Mouse (Mus musculus) brain, embryonic 18.5 days (tissue): ENCODE data around the gene Aicda.
"Not testable (repeated sequence)": the region's sequence is repeated elsewhere in the genome, so short reads cannot be mapped to it uniquely, and the experiment has no call there.

ENCODE experiments used
- DNase-seq: peaks from one replicate; pipeline ENCODE4 v3.0.0-alpha.2; 2012; ENCODE audit warnings: low read depth, low spot score

Aicda gene

DNA sequence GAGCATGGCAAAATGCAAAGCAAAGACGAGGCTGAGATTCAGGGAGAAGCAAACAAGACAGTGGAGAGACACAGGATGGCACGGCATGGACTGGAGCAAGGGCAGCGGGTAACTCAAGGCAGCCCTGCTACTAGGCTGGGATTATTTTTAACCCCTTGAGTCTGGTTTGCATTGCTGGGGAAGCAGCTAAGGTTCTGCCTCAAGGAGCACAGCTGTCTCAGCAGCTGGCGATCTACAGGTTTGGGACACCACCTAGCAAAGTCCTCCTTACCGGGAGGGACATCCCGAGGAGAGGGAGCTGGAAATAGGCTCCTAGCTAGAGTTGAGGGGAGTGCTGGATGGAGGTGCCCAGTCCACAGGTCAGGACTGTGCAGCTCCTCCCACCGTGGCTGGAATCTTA lies 1.7 kb downstream of the Aicda start:
- no peak for DNase-seq

GRCm38 (mm10) chr6:122556959-122557561 lies 3.5 kb downstream of the Aicda start:
- peak; percentile 60 for DNase-seq

GRCm38 (mm10) chr6:122560427-122560826 lies 6.8 kb downstream of the Aicda start:
- DNase-seq = peak; percentile 66

DNA sequence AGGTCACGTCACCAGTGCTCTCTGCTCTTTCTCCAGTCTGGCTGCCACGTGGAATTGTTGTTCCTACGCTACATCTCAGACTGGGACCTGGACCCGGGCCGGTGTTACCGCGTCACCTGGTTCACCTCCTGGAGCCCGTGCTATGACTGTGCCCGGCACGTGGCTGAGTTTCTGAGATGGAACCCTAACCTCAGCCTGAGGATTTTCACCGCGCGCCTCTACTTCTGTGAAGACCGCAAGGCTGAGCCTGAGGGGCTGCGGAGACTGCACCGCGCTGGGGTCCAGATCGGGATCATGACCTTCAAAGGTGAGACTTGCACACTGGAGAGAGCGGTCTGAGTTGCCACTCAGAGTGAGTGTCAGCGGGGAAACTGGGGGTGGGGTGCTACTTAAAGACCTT lies 7.4 kb downstream of the Aicda start:
- DNase-seq = no peak

- peak; percentile 40 for DNase-seq
Measured at GRCm38 (mm10) chr6:122562463-122562862, 8.9 kb downstream of the Aicda start.

DNA sequence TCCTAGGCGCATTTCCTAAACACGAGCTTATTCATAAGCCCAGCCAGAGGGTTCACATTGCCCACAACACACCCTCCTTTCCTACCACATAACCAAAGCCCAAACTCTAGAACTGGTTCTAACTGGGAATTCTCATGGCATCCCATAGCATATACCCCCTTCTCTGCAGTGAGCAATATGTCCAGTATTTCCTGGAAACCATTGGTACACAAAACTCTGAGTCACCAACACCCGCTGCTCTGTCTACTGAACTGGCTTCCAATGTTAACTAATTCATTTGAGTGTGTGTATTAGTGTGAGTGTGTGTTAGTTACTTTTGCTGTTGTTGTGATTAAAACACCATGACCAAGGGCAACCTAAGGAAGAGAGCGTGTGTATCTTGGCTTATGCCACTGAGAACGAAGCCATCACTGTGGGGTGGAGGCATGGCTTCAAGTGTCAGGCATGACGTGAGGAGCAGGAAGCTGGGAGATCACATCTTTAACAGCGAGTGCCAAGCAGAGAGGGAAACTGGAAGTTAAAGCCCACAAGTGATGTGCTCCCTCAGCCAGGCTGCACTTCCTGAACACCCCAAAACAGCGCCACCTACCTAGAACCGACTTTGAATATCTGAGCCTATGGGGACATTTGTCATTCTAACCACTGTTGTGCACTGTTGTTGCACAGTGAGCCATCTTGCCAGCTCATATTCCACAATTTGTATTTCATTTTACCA lies 11.6 kb downstream of the Aicda start:
- no peak for DNase-seq

DNA sequence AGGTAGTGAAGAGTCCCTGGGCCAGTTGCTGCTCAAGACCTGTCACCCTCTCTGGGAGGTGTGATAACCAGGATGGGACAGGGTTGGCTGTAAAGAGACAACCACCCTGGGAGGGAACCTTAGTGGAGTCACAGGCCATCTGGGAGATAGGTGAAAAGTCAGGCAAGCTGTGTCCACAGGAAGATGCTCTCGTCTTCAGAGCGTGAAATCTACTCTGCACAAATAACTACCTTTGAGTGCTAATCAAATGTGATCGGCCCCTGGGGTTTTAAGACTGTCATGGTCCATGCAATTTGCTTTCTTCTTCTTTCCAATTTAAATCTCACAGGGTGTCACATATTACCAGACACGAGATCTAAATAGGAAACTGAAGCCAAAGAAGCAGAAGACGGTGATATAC lies 15.5 kb downstream of the Aicda start:
- DNase-seq = no peak

- DNase-seq = no peak
Measured at GRCm38 (mm10) chr6:122569762-122570161, 16.2 kb downstream of the Aicda start.

DNA sequence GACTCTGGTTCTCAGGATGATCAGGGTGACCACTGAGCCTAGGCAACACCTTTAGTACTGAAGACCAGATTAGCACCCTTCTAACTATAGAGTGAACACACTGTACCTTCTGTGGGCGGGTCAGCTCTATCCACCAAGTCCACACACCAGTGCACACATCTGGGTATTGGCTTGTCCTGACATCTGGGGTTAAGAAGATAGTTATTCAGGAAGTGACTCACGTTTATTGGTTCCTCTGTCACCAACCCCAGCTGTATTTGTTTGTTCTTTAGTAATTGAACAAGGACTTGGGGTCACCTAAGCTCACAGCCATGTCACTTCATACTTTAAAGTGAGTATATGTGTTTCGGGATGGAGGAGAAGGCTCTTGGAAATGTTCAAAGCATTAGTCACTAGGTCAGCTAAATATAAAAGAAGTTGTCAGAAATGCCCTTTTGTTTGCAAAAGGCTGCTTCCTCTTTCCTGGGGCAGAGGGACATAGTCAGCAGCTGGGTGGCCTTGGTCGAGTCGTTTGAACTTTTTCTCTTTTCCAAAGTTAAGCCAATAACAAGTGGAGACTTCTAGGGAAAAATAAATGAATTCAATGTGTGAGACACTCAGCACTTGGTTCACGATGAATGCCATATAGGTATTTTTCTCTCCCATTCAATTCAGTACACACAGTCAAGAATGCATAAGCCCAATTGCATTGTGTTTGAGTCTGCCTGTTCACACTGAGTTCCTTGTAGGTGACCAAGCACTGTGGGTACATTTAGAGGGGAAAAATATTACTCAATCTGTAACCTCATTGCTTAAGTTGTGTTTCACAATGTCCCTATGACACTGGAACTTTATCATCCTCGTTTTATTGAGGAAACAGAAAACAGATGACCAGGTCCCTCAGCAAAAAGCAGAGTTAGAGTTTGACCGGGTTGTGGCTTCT lies 17.4 kb downstream of the Aicda start:
- no peak for DNase-seq

- DNase-seq = no peak
Measured at GRCm38 (mm10) chr6:122571617-122571959, 18.0 kb downstream of the Aicda start.

GRCm38 (mm10) chr6:122575037-122575436 lies 21.4 kb downstream of the Aicda start:
- DNase-seq = not testable (repeated sequence)

GRCm38 (mm10) chr6:122577030-122577429 lies 23.4 kb downstream of the Aicda start:
- DNase-seq = no peak

DNA sequence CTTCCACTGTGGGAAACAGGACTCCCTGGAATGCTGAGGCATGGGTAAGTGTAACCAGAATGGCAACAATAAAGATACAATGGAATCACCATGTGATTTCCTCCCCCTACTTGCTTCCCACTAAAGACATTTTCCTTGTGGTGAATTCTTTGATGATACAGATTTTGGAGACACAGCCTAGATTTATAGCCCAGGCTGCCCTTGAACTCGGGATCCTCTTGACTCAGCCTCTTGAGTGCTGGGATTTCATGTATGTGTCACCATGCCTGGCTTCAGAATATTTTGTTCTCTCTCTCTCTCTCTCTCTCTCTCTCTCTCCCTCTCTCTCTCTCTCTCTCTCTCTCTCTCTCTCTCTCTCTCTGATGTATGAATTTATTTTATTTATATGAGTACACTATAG lies 25.5 kb downstream of the Aicda start:
- no peak for DNase-seq

DNA sequence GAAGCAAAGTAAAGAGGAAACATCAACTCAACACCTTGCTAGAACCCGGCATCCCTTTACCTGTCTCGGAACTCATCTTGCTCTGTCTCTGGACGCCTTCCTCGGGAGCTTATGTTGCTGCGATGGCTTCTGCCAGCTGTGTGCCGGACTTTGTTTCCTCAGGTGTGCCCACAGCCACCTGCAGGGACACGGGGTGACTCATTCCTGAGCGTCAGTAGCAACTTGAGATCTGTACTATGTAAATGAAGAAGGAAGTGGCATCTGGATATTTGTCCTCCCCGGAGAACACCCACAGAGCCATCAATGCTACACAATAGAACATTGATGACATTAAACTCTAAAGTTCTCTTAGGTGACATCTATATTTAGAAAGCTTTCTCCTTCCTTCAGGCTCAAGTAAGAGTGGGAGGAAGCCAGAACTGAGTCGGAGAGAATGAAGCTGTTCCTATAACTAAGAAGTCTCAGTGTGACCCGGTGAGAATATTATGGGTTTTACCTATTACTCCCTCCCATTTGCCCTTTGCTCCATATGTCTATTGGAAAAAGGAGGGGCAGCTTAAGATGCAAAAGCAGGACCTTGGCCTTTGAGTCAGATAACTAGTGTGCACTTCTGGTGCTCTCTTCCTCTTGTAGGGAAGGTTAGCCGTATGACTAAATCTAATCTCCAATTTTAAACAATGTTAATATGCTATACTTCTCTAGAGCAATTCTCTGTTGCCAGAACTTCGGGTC lies 37.6 kb downstream of the Aicda start:
- no peak for DNase-seq

GRCm38 (mm10) chr6:122592905-122593304 lies 39.3 kb downstream of the Aicda start:
- DNase-seq = no peak

- no peak for DNase-seq
Measured at GRCm38 (mm10) chr6:122595637-122596036, 42.0 kb downstream of the Aicda start.

GRCm38 (mm10) chr6:122596608-122597007 lies 43.0 kb downstream of the Aicda start:
- DNase-seq = no peak

GRCm38 (mm10) chr6:122598014-122598413 lies 44.4 kb downstream of the Aicda start:
- DNase-seq = no peak

GRCm38 (mm10) chr6:122598436-122598835 lies 44.8 kb downstream of the Aicda start:
- no peak for DNase-seq

DNA sequence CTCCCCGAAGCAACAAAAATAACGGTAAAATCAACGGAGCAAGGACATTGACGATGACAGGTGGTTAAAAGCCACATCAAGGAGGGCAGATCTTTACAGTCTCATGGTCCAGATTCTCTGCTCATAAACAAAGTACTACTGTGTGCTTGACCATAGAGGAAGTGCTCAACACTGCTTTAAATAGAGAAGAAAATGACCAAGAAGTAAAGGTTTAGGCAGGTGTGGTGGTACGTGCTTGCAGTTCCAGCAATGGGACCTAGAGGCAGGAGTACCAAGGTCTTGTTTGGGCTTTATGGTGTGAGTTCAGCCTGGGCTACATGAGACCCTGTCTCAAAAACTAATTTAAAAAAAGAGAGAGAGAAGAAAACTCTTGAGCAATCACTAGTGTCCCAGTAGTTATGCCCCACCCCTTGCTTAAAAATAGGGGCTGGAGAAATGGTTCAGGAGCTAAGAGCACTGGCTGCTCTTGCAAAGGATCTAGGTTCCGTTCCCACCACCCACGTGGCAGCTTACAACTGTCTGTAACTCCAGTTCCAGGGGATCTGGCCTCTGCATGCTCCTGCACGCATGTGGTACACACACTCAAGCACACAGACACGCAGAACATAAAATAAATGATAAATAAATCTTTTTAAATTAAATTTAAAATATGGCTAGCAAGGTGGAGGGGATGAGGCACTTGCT lies 45.6 kb downstream of the Aicda start:
- DNase-seq = no peak

DNA sequence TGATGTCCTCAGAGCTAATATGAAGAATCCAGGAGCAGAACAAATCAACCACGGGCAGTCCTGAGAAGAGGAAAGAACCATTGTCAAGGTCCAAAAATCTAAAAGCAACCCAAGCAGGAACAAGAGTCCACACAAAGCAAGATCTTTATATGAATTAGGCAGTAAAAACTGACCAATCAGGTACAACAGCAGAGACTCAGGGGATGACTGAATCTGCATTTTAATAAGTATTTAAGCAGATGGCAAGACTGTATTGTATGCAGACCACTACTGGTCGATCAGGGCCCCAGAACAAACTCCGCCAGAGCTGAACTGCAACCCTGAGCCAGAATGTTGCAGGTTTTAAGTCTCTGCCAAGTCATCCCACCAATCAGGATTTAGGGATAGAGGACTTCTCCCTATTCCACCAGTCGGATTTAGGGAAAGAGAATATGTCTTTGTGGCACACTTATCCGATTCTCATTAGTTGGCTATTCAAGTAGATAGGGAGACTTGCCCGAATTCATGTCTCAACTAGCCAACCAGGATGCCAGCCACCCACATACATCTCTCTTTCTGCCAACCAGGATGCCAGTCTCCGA lies 46.6 kb downstream of the Aicda start:
- DNase-seq = no peak
